Mouse (Mus musculus) colon, adult 2 months (tissue): ENCODE measurements around the gene Sh3kbp1. TPM values are rescaled to one million over a fixed set of nuclear protein-coding genes. Genes with fewer than 3 reads are reported as not detected.

Source experiments
- polyA plus RNA-seq: library from polyadenylated mRNA; depleted of rRNA; stranded (reverse); fragments of >200 nt; gene quantifications from 2 replicates; pipeline ENCODE4 v1.2.3, GENCODE M21; 2012; rRNA removed

Gene Sh3kbp1
- 7.1 and 7.5 TPM in 2 replicates for polyA plus RNA-seq

GRCm38 (mm10) chrX:159626907-159627587, at the start of gene Sh3kbp1:
TSS of gene Sh3kbp1 (plus strand) at chrX:159627272.

GRCm38 (mm10) chrX:159988002-159988960, 361.2 kb downstream of the Sh3kbp1 start, which contains the start of gene Map3k15:
TSS of gene Map3k15 (plus strand) at chrX:159988433.

Other genes starting within 250 kb of the Sh3kbp1 start
- 0.06 and 0.09 TPM in 2 replicates for gene Map7d2, start 212.7 kb upstream of the Sh3kbp1 start, polyA plus RNA-seq
- gene Bclaf3, start 100.6 kb upstream of the Sh3kbp1 start, polyA plus RNA-seq: 0.94 and 1.4 TPM in 2 replicates